Mouse (Mus musculus) hindbrain, embryonic 14.5 days (tissue): ENCODE measurements around the gene Cacna1s. TPM values are rescaled to one million over a fixed set of nuclear protein-coding genes. Genes with fewer than 3 reads are reported as not detected.

ENCODE experiments used
- ATAC-seq: fragments of 200-750 bp; cut with Nextera tagmentation; 2 replicates; pipeline ENCODE4 v1.8.0; 2017; ENCODE audit warnings: moderate number of reproducible peaks, mild to moderate bottlenecking, moderate TSS enrichment, moderate library complexity; ENCODE audit not compliant: low FRiP score
- DNase-seq: peaks from one replicate; pipeline ENCODE4 v3.0.0-alpha.2; 2015; ENCODE audit warnings: low spot score
- H3K27ac ChIP-seq: fragments of 300-500 bp; sonication (generic); 2 replicates; pipeline ENCODE4 v1.5.1; 2014; ENCODE audit warnings: mild to moderate bottlenecking, moderate library complexity
- H3K27me3 ChIP-seq: fragments of 300-500 bp; sonication (generic); 2 replicates; pipeline ENCODE4 v1.6.1; 2014; ENCODE audit warnings: mild to moderate bottlenecking, low read length, mixed read lengths; ENCODE audit not compliant: control insufficient read depth, insufficient read depth
- H3K36me3 ChIP-seq: fragments of 300-500 bp; sonication (generic); replicated peaks from 2 replicates; pipeline ENCODE4 v1.6.1; 2014; ENCODE audit not compliant: control insufficient read depth, insufficient read depth
- H3K4me1 ChIP-seq: fragments of 300-500 bp; sonication (generic); replicated peaks from 2 replicates; pipeline ENCODE4 v1.6.1; 2014; ENCODE audit warnings: antibody characterized with exemption, low read length, mixed read lengths; ENCODE audit not compliant: control insufficient read depth, insufficient read depth
- H3K4me2 ChIP-seq: fragments of 300-500 bp; sonication (generic); replicated peaks from 2 replicates; pipeline ENCODE4 v1.6.1; 2014; ENCODE audit warnings: mild to moderate bottlenecking, moderate library complexity
- H3K4me3 ChIP-seq: fragments of 300-500 bp; sonication (generic); replicated peaks from 2 replicates; pipeline ENCODE4 v1.5.1; 2014; ENCODE audit warnings: mild to moderate bottlenecking, low read length
- H3K9ac ChIP-seq: fragments of 300-500 bp; sonication (generic); 2 replicates; pipeline ENCODE4 v1.6.1; 2014
- H3K9me3 ChIP-seq: fragments of 300-500 bp; sonication (generic); 2 replicates; pipeline ENCODE4 v1.6.1; 2016; ENCODE audit warnings: low read length; ENCODE audit not compliant: control insufficient read depth
- WGBS: fragments of 180-500 bp; shearing (Covaris S2); extraction: QIAGEN DNeasy Blood & Tissue Kit; methylation state at CpG from one replicate; pipeline ENCODE4 v1.1.7; 2014; 5-methylcytosine and 5-hydroxymethylcytosine counted together
- polyA plus RNA-seq: library from polyadenylated mRNA; unstranded; fragments of >200 nt; fragmentation: Nextera tagmentation; extraction: Ambion mirVana; gene quantifications from 2 replicates; pipeline ENCODE4 v1.2.1, GENCODE M21; 2014

The Cacna1s gene
- polyA plus RNA-seq, 1 experiment from 2014 or later, result 0.17 TPM

GRCm38 (mm10) chr1:136119571-136120262, 67.2 kb downstream of the Cacna1s start:
- peaks cover 7% of the 10 kb centered on the region for H3K4me1 ChIP-seq
- no peak overlapping the region for H3K4me3 ChIP-seq
- DNase-seq (no peak), ATAC-seq (no peak)
- H3K9ac ChIP-seq, result no peak overlapping the region
- no peak overlapping the region for H3K4me2 ChIP-seq
- H3K27ac ChIP-seq, result no peak overlapping the region
- no peaks in the 10 kb centered on the region for H3K9me3 ChIP-seq
- no peaks in the 10 kb centered on the region for H3K36me3 ChIP-seq
- H3K27me3 ChIP-seq, result no peaks in the 10 kb centered on the region
- WGBS, result 62% methylated on average over 7 of the region's 7 CpGs

- no peak for ATAC-seq
- H3K27me3 ChIP-seq, result no peaks in the 10 kb centered on the region
- H3K4me2 ChIP-seq, result no peak overlapping the region
- H3K9me3 ChIP-seq, result no peaks in the 10 kb centered on the region
- WGBS, result 61% methylated on average over 1 of the region's 1 CpGs
- no peak overlapping the region for H3K27ac ChIP-seq
- no peaks in the 10 kb centered on the region for H3K36me3 ChIP-seq
- peaks cover 7% of the 10 kb centered on the region for H3K4me1 ChIP-seq
- H3K9ac ChIP-seq, result no peak overlapping the region
- H3K4me3 ChIP-seq, result no peak overlapping the region
- no peak for DNase-seq
Measured at GRCm38 (mm10) chr1:136120263-136120603, 67.7 kb downstream of the Cacna1s start.

GRCm38 (mm10) chr1:136120785-136121184, 68.2 kb downstream of the Cacna1s start:
- peaks cover 7% of the 10 kb centered on the region for H3K4me1 ChIP-seq
- H3K9me3 ChIP-seq, result no peaks in the 10 kb centered on the region
- ATAC-seq, result no peak
- no peak overlapping the region for H3K27ac ChIP-seq
- no peaks in the 10 kb centered on the region for H3K36me3 ChIP-seq
- 52% methylated on average over 6 of the region's 6 CpGs for WGBS
- no peak for DNase-seq
- H3K27me3 ChIP-seq, result no peaks in the 10 kb centered on the region
- H3K4me2 ChIP-seq, result no peak overlapping the region
- no peak overlapping the region for H3K4me3 ChIP-seq
- no peak overlapping the region for H3K9ac ChIP-seq

GRCm38 (mm10) chr1:136122030-136122429, 69.5 kb downstream of the Cacna1s start:
- H3K27ac ChIP-seq, result no peak overlapping the region
- DNase-seq, result no peak
- no peak for ATAC-seq
- H3K4me2 ChIP-seq, result no peak overlapping the region
- H3K4me3 ChIP-seq, result no peak overlapping the region
- H3K9me3 ChIP-seq, result no peaks in the 10 kb centered on the region
- H3K4me1 ChIP-seq, result peaks cover 7% of the 10 kb centered on the region
- H3K36me3 ChIP-seq, result no peaks in the 10 kb centered on the region
- H3K27me3 ChIP-seq, result no peaks in the 10 kb centered on the region
- no peak overlapping the region for H3K9ac ChIP-seq
- 74% methylated on average over 8 of the region's 8 CpGs for WGBS

- Histone ChIP-seq H3K27ac (no peak overlapping the region), H3K4me1 (peaks cover 14% of the 10 kb centered on the region), H3K36me3 (no peaks in the 10 kb centered on the region), H3K9ac (no peak overlapping the region), H3K9me3 (no peaks in the 10 kb centered on the region), H3K27me3 (no peaks in the 10 kb centered on the region), H3K4me2 (no peak overlapping the region), H3K4me3 (no peak overlapping the region)
- WGBS, result 87% methylated on average over 10 of the region's 10 CpGs
- DNase-seq, result no peak
- no peak for ATAC-seq
Measured at GRCm38 (mm10) chr1:136126159-136126765, 73.7 kb downstream of the Cacna1s start.

GRCm38 (mm10) chr1:136126895-136127294, 74.3 kb downstream of the Cacna1s start:
- Histone ChIP-seq H3K9me3 (no peaks in the 10 kb centered on the region), H3K4me2 (no peak overlapping the region), H3K27ac (no peak overlapping the region), H3K4me3 (no peak overlapping the region), H3K4me1 (peaks cover 14% of the 10 kb centered on the region), H3K36me3 (no peaks in the 10 kb centered on the region), H3K9ac (no peak overlapping the region), H3K27me3 (no peaks in the 10 kb centered on the region)
- DNase-seq (no peak), ATAC-seq (no peak)
- WGBS, result 79% methylated on average over 10 of the region's 10 CpGs

DNA sequence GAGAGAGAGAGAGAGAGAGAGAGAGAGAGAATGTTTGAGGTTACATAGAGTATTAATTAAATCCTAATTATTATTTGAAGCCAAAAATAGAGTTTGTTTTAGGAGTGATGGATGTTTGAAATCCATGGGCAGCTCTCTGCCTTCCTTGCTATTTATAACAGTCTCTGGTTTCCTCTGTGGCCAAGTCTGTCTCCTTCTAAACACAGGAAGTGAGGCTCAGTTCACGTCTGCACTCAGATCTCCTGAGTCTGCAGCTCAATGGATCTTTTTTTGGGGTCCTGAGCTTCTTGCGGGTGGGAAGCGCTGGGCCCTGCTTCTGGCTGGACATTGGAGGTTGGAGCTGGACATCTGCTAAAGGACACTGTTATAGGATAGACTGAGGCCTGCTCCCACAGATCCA, 75.3 kb downstream of the Cacna1s start:
- H3K9me3 ChIP-seq, result no peaks in the 10 kb centered on the region
- no peak for ATAC-seq
- 0 out of 2 replicates have a peak overlapping the region, but pooled peaks have one; percentile 20 for H3K27ac ChIP-seq
- no peak overlapping the region for H3K4me2 ChIP-seq
- H3K36me3 ChIP-seq, result no peaks in the 10 kb centered on the region
- no peak overlapping the region for H3K9ac ChIP-seq
- no peak for DNase-seq
- peaks cover 14% of the 10 kb centered on the region for H3K4me1 ChIP-seq
- H3K27me3 ChIP-seq, result no peaks in the 10 kb centered on the region
- H3K4me3 ChIP-seq, result no peak overlapping the region
- 81% methylated on average over 3 of the region's 3 CpGs for WGBS

DNA sequence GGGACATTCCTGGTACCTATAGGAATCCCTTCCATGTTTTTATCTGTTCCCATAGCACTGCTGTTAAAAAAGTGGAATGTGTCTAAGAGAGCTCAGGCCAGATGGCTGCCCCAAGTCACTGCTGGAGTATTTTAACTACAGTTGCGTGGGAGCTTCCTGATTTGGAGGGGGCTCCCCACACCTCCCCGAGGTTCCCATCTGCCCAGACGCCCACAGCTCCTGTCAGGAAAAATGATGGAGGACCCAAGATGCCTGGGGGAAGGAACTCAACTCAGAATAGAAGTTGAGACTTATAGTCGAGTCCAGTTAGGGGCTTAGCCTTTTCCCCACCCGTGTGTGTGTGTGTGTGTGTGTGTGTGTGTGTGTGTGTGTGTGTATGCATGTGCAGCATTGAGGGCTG, 75.9 kb downstream of the Cacna1s start:
- ATAC-seq (no peak), DNase-seq (no peak)
- 49% methylated on average over 5 of the region's 5 CpGs for WGBS
- Histone ChIP-seq H3K27me3 (no peaks in the 10 kb centered on the region), H3K9ac (no peak overlapping the region), H3K4me1 (peaks cover 14% of the 10 kb centered on the region), H3K36me3 (no peaks in the 10 kb centered on the region), H3K4me2 (no peak overlapping the region), H3K9me3 (no peaks in the 10 kb centered on the region), H3K27ac (0 out of 2 replicates have a peak overlapping the region, but pooled peaks have one; percentile 20), H3K4me3 (no peak overlapping the region)

- H3K9ac ChIP-seq, result no peak overlapping the region
- H3K4me1 ChIP-seq, result peaks cover 16% of the 10 kb centered on the region
- DNase-seq (no peak), ATAC-seq (no peak)
- no peaks in the 10 kb centered on the region for H3K36me3 ChIP-seq
- H3K27ac ChIP-seq, result no peak overlapping the region
- H3K9me3 ChIP-seq, result no peaks in the 10 kb centered on the region
- H3K4me3 ChIP-seq, result no peak overlapping the region
- no peaks in the 10 kb centered on the region for H3K27me3 ChIP-seq
- no peak overlapping the region for H3K4me2 ChIP-seq
- 72% methylated on average over 4 of the region's 4 CpGs for WGBS
Measured at GRCm38 (mm10) chr1:136128944-136129589, 76.5 kb downstream of the Cacna1s start.
